Mouse (Mus musculus): ENCODE results near the gene Cnnm2. TPM values are rescaled to one million over a fixed set of nuclear protein-coding genes. Genes with fewer than 3 reads are reported as not detected.

Cnnm2 gene
- polyA plus RNA-seq, 1 experiment = not detected

DNA sequence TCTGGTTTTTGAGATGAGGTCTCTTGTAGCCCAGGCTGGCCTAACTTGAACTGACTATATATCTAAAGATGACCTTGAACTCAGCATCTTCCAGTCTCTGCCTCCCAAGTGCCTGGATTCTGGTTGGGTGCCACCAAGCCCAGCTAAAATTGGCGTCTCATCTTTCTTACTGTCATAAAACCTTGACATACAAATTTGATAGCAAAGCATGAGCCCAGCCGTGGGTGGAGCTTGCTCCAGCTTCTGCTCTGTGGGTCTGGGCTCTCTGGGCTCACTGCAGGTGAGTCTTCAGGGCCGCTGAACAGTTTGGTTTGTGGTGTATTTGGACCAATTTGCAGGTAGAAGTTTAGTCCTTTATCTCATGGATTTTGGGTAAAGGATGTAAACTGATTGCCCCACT, 112.5 kb downstream of the Cnnm2 start:
- Histone ChIP-seq H3K4me1 (ENCODE audit: control insufficient read depth, insufficient read depth, low read length) (peaks cover 24% of the 10 kb centered on the region), H3K4me3 (ENCODE audit: insufficient read depth, low read depth, low read length) (no peak overlapping the region), H3K27ac (ENCODE audit: insufficient read depth, low read depth, low read length) (no peak overlapping the region)
- TF ChIP-seq POLR2A (IDR thresholded peaks at IDR 0.05; ENCODE audit: insufficient read depth, low read depth, low read length) = no peak
- WGBS = 92% methylated on average over 3 of the region's 3 CpGs

DNA sequence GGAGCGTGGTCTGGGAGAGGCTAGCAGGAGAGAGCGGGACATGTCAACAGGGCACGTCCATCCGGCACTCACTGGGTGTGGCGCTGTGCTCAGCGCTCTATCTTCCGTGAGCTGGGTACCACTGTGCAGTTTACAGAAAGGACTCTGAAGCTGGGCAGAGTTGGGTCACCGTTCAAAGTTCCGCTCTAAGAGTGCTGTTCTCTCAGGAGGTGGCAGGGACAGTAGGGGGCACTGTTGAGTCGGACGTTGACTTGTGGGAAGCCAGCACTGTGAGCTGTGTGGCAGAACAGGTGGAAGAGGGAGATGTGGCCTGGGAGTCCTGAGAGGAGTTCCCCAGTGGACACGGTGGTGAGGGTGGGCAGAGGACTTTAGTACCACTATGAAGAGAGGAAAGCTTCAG, 114.4 kb downstream of the Cnnm2 start:
- WGBS = 32% methylated on average over 12 of the region's 12 CpGs
- Histone ChIP-seq H3K27ac (ENCODE audit: insufficient read depth, low read depth, low read length) (no peak overlapping the region), H3K4me1 (ENCODE audit: control insufficient read depth, insufficient read depth, low read length) (peaks cover 22% of the 10 kb centered on the region), H3K4me3 (ENCODE audit: insufficient read depth, low read depth, low read length) (no peak overlapping the region)
- peak; percentile 86 for TF ChIP-seq CTCF (IDR thresholded peaks at IDR 0.05; ENCODE audit: insufficient read depth, low read depth, low read length)
- TF ChIP-seq POLR2A (IDR thresholded peaks at IDR 0.05; ENCODE audit: insufficient read depth, low read depth, low read length) = no peak

- WGBS = 79% methylated on average over 13 of the region's 13 CpGs
- Histone ChIP-seq H3K4me3 (ENCODE audit: insufficient read depth, low read depth, low read length) (no peak overlapping the region), H3K27ac (ENCODE audit: insufficient read depth, low read depth, low read length) (no peak overlapping the region)
Measured at GRCm38 (mm10) chr19:46877886-46878285, 116.5 kb downstream of the Cnnm2 start.

DNA sequence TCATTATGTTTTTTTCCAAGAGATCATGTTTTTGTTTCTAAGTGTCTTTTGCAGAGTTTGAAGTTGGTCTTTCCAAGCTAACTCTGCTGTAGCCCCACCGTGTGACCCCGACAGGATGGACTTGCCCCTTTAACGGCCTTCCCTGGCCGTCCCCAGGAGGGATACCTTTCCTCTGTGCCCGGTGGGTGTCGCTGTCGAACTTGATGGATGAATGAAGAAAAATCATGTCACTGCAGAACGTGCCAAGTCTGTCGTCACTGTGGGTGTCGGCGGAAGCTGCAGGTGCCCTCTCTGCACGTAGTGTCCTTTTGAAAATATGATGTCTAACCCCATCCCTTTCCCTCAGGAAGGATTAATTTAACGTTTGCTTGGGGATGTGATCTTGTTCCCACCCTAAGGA, 117.0 kb downstream of the Cnnm2 start:
- 52% methylated on average over 13 of the region's 13 CpGs for WGBS
- no peak overlapping the region for H3K4me3 ChIP-seq (ENCODE audit: insufficient read depth, low read depth, low read length)
- H3K27ac ChIP-seq (ENCODE audit: insufficient read depth, low read depth, low read length) = no peak overlapping the region
- TF ChIP-seq POLR2A (IDR thresholded peaks at IDR 0.05; ENCODE audit: insufficient read depth, low read depth, low read length) = no peak
- TF ChIP-seq CTCF (IDR thresholded peaks at IDR 0.05; ENCODE audit: insufficient read depth, low read depth, low read length) = peak; percentile 11; the same call in 1 of the 2 replicates
- H3K4me1 ChIP-seq (ENCODE audit: control insufficient read depth, insufficient read depth, low read length) = peaks cover 12% of the 10 kb centered on the region; the same call in 1 of the 2 replicates

More at GRCm38 (mm10) chr19:46877886-46878285, 116.5 kb downstream of the Cnnm2 start:
- H3K4me1 ChIP-seq (ENCODE audit: control insufficient read depth, insufficient read depth, low read length) = peaks cover 11% of the 10 kb centered on the region; the same call in 1 of the 2 replicates
- TF ChIP-seq POLR2A (IDR thresholded peaks at IDR 0.05; ENCODE audit: insufficient read depth, low read depth, low read length) (no peak), CTCF (IDR thresholded peaks at IDR 0.05; ENCODE audit: insufficient read depth, low read depth, low read length) (no peak)

DNA sequence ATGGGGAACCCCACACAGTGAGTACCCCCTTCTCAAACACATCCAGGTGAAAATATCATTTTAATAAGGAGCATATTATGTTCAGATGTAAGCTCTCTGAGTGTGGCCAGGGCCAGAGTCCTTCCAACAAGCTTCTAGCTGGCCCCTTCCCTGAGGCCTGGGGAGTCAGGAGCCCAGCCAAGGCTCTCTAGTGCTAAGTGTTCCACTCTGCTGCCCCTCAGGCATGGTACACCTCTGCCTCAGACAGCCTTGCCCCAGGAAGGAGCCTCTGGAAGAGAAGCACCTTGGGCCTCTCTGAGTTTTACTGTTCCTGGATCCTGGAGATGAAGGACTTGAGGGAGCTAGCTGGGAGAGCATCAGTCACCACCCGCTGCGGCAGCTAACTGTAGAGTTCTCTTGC, 118.5 kb downstream of the Cnnm2 start:
- Histone ChIP-seq H3K4me3 (ENCODE audit: insufficient read depth, low read depth, low read length) (no peak overlapping the region), H3K4me1 (ENCODE audit: control insufficient read depth, insufficient read depth, low read length) (peaks cover 18% of the 10 kb centered on the region; the same call in 1 of the 2 replicates), H3K27ac (ENCODE audit: insufficient read depth, low read depth, low read length) (no peak overlapping the region)
- TF ChIP-seq CTCF (IDR thresholded peaks at IDR 0.05; ENCODE audit: insufficient read depth, low read depth, low read length) (no peak), POLR2A (IDR thresholded peaks at IDR 0.05; ENCODE audit: insufficient read depth, low read depth, low read length) (no peak)
- WGBS = 94% methylated on average over 2 of the region's 2 CpGs

- no peak overlapping the region; the same call in 1 of the 2 replicates for H3K27ac ChIP-seq (ENCODE audit: insufficient read depth, low read depth, low read length)
- H3K4me1 ChIP-seq (ENCODE audit: control insufficient read depth, insufficient read depth, low read length) = peaks cover 6% of the 10 kb centered on the region; the same call in 1 of the 2 replicates
- H3K4me3 ChIP-seq (ENCODE audit: insufficient read depth, low read depth, low read length) = no peak overlapping the region
- TF ChIP-seq CTCF (IDR thresholded peaks at IDR 0.05; ENCODE audit: insufficient read depth, low read depth, low read length) = no peak
- no peak for TF ChIP-seq POLR2A (IDR thresholded peaks at IDR 0.05; ENCODE audit: insufficient read depth, low read depth, low read length)
- WGBS = 94% methylated on average over 4 of the region's 4 CpGs
Measured at GRCm38 (mm10) chr19:46885365-46885764, 124.0 kb downstream of the Cnnm2 start.

GRCm38 (mm10) chr19:46886826-46887225, 125.4 kb downstream of the Cnnm2 start:
- Histone ChIP-seq H3K27ac (ENCODE audit: insufficient read depth, low read depth, low read length) (no peak overlapping the region), H3K4me3 (ENCODE audit: insufficient read depth, low read depth, low read length) (no peak overlapping the region), H3K4me1 (ENCODE audit: control insufficient read depth, insufficient read depth, low read length) (peaks cover 6% of the 10 kb centered on the region; the same call in 1 of the 2 replicates)
- 47% methylated on average over 7 of the region's 7 CpGs for WGBS
- TF ChIP-seq CTCF (IDR thresholded peaks at IDR 0.05; ENCODE audit: insufficient read depth, low read depth, low read length) = no peak
- TF ChIP-seq POLR2A (IDR thresholded peaks at IDR 0.05; ENCODE audit: insufficient read depth, low read depth, low read length) = no peak

- WGBS = 73% methylated on average over 14 of the region's 14 CpGs
- Histone ChIP-seq H3K4me3 (ENCODE audit: insufficient read depth, low read depth, low read length) (no peak overlapping the region), H3K4me1 (ENCODE audit: control insufficient read depth, insufficient read depth, low read length) (peaks cover 6% of the 10 kb centered on the region; the same call in 1 of the 2 replicates), H3K27ac (ENCODE audit: insufficient read depth, low read depth, low read length) (no peak overlapping the region)
- TF ChIP-seq POLR2A (IDR thresholded peaks at IDR 0.05; ENCODE audit: insufficient read depth, low read depth, low read length) (no peak), CTCF (IDR thresholded peaks at IDR 0.05; ENCODE audit: insufficient read depth, low read depth, low read length) (no peak)
Measured at GRCm38 (mm10) chr19:46887811-46888527, 126.6 kb downstream of the Cnnm2 start.

- H3K27ac ChIP-seq (ENCODE audit: insufficient read depth, low read depth, low read length) = no peak overlapping the region
- no peak overlapping the region for H3K4me3 ChIP-seq (ENCODE audit: insufficient read depth, low read depth, low read length)
- H3K4me1 ChIP-seq (ENCODE audit: control insufficient read depth, insufficient read depth, low read length) = peaks cover 3% of the 10 kb centered on the region; the same call in 1 of the 2 replicates
- 92% methylated on average over 8 of the region's 8 CpGs for WGBS
- no peak for TF ChIP-seq POLR2A (IDR thresholded peaks at IDR 0.05; ENCODE audit: insufficient read depth, low read depth, low read length)
- no peak for TF ChIP-seq CTCF (IDR thresholded peaks at IDR 0.05; ENCODE audit: insufficient read depth, low read depth, low read length)
Measured at GRCm38 (mm10) chr19:46889666-46890065, 128.3 kb downstream of the Cnnm2 start.

Data from olfactory bulb, adult 2 months (tissue).